Mouse (Mus musculus) common myeloid progenitor, adult 5-6 weeks (primary cell): ENCODE measurements at regions not wholly inside any gene's neighbourhood (a gene's known extent, or its start where the extent isn't known, plus 50 kb on each side); places are given as distances from the start of the nearest gene placed in this dataset.
A peak's percentile ranks its signal among the peaks of the same experiment; 100 is the strongest.
"Not testable (repeated sequence)": the region's sequence is repeated elsewhere in the genome, so short reads cannot be mapped to it uniquely, and the experiment has no call there.

ENCODE experiments used
- ATAC-seq: replicated peaks from 2 replicates; pipeline ENCODE4 v1.8.0; 2016; ENCODE audit warnings: low read depth, mild to moderate bottlenecking, moderate TSS enrichment, inconsistent platforms; ENCODE audit not compliant: poor library complexity, severe bottlenecking

- no peak for ATAC-seq
Measured at GRCm38 (mm10) chr13:16464823-16465222, 453.2 kb downstream of the Inhba start.

GRCm38 (mm10) chr13:16465317-16465716, 453.7 kb downstream of the Inhba start:
- ATAC-seq, result peak; percentile 54; the same call in 1 of the 2 replicates

GRCm38 (mm10) chr13:16465812-16466211, 454.2 kb downstream of the Inhba start:
- ATAC-seq, result no peak

- no peak for ATAC-seq
Measured at GRCm38 (mm10) chr13:16476515-16476914, 464.9 kb downstream of the Inhba start.

DNA sequence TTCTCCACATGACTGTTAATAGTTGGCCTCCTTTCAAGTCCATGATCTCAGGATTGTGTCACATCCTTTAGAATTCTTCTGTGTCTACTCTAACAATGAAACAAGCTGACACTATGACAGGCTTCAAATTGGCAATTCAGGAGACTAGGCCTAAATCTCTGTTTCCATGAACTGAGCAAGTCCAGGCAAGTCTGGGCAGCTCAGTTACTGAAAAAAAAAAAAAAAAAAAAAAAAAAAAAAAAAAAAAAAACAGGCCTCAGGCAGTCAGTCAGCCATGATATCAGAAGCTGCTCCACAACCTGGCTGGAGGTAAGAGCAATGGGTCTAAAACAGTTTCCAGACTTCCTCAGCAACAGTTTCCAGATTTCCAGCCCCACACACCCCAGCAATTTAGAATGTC, 475.6 kb downstream of the Inhba start:
- ATAC-seq, result no peak

GRCm38 (mm10) chr13:16490680-16491079, 479.0 kb downstream of the Inhba start:
- ATAC-seq, result not testable (repeated sequence)

DNA sequence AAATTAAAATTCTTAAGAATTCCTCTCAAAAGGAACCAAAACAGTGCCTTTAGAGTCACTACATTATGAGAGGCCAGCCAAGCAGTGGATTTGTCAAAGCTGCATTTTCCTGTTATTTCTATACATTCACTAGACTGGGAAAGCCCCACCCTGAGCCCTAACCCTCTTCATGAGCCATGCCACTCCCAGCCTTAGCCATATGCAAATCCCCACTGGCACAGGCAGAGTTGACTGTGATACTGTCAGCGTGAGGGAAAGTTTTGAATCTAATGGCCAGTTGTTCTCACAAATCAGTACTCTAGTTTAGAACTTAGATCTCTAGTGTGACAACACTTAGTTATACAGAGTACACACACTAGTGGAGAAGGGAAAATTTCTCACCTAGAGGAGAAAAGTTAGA, 486.4 kb downstream of the Inhba start:
- no peak for ATAC-seq

DNA sequence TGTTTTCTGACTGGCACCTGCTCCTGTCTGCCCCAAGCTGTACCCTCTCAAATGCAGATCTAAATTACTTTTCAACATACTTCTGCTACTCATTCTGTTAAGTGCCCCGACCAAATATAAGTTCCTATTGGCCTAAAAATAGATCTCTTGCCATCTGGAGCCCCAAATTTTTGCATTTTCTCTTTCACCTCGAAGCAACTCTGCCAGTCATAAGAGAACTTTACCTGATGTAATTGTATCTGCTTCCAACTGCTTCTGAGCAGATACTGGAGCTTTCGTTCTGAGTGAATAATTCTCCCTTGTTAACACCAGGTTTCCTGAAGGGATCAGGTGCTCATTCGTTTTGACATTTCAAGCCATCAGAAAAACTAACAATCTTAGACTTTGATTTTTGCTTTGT, 501.2 kb downstream of the Inhba start:
- no peak for ATAC-seq

- no peak for ATAC-seq
Measured at GRCm38 (mm10) chr13:16515195-16515594, 503.5 kb downstream of the Inhba start.

GRCm38 (mm10) chr13:16529036-16529435, 517.4 kb downstream of the Inhba start:
- no peak for ATAC-seq

DNA sequence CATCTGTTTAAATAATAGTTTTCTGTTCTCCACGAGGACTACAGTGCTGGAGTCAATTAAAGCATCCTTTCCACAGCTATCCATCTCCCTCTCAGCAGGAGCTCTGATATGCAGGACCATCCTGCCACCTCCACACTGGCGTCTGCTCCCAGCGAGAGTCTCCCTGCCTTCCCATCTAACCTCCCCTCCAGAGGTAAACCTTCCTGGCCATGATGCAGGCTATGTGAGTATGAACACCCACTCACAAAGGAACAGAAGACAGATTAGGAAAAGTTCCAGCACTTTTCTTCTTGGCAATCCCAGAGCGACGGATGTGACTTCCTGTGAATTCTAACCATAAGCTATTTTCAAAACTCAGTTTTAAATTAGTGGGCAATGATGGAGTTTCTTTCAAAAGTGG, 532.1 kb downstream of the Inhba start:
- ATAC-seq, result no peak

DNA sequence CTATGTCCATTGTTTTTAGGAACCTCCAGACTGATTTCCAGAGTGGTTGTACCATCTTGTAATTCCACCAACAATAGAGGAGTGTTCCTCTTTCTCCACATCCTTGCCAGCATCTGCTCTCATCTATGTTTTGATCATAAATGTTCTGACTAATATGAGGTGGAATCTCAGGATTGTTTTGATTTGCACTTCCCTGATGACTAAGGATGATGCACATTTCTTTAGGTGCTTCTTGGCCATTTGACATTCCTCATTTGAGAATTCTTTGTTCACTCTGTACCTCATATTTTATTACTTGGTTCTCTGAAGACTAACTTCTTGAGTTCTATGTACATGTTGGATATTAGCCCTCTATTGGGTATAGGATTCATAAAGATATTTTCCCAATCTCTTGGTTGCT, 538.4 kb downstream of the Inhba start:
- ATAC-seq, result no peak

GRCm38 (mm10) chr13:16564988-16565387, 553.3 kb downstream of the Inhba start:
- ATAC-seq, result no peak

- ATAC-seq, result peak; percentile 80
Measured at GRCm38 (mm10) chr13:16574069-16574468, 562.4 kb downstream of the Inhba start.

GRCm38 (mm10) chr13:16586286-16586685, 574.6 kb downstream of the Inhba start:
- no peak for ATAC-seq

DNA sequence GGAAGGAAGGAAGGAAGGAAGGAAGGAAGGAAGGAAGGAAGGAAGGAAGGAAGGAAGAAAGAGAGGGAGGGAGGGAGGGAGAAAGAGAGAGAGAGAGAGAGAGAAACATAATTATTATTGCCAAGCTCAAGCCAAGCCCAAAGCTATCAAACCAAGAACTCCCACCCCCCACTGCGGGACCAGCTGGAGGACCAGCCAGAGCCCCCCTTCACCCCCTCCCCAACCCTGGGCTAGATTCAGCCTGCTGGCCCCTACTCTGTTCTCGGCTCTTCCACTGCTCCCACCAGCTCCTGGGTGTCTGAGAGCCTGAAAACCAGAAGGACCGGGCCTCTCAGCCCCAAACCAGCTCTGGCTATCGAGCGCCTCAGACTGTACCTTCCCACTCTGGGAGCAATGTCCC, 608.1 kb downstream of the Inhba start:
- no peak for ATAC-seq

DNA sequence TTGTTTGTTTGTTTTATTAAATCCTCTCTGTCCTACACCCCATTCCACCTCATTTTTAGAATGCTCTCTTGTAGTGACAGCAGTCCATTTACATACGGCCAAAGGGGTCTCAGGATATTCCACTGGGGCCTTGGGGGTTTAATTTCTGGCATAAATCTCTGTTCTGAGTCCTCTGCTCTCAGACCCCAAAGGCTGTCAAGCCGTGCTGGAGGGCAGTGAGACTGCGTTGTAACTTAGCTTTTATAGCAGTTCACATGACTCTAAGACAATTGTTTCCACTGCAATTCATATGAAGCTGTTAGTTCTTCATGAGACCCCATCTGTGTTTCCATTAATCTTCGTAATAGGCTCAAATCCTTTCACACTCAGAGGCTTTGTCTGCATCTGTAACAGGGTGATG, 614.9 kb downstream of the Inhba start:
- ATAC-seq, result no peak

DNA sequence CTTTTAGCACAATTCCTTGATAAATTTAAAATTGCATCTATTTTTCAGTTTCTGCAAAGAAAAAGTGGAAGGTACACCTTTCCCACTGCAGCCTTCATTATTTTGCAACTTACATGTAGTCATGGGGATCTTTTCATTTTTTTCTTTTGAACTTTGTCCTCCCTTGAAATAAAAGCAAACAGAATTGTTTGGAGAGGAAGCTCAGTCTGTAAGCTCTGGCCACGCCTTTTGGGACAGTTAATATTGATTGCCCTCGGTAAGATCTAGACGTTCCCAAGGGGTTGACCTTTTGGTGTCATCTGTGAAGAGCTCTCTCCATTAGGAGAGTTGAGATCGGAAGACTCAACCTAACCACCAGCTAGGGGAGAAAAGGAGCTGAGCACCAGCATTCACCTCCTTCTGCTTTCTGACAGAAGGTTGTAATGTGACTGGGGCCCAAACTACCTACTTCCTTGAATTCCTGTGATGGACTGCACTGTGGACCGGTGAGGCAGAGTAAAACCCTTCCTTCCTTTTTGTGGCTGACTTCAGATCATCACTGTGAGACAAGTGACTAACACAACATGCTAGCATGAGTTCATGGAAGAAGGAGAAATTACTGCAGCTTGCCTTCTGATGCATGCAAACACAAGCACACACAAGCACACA, 621.9 kb downstream of the Inhba start:
- no peak for ATAC-seq

GRCm38 (mm10) chr13:16636251-16636650, 624.6 kb downstream of the Inhba start:
- no peak for ATAC-seq

GRCm38 (mm10) chr13:16641611-16642449, 630.2 kb downstream of the Inhba start:
- ATAC-seq, result no peak

DNA sequence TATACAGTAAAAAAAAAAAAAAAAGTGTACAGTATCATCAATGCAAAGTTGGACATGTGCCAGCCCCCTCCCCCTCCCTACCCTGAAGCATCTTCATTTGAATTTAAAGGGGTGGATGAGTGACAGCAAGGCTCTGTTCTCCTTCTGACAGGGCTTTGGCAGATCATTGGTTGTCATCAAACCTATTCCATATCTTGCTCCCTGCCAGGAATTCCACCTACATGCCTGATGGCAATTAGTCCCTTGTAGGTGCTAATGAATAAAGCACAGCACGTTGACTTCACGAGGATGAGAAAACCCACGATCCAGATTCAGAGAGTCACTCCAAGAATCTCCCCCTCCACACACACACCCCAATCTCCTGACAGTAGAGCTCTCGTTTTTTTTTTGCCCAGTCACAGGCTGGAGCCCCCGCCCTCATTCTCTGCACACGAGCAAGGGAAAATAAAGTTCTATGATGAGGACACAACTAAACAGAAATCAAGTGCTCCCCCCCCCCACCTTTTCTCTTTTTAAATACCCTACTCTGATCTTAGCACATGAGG, 630.9 kb downstream of the Inhba start:
- no peak for ATAC-seq
